27 mouse cellular contexts compared by ENCODE assay signal in genomic region chr9:45103211-45103979, GRCm38 (mm10). TPM values are rescaled to one million over a fixed set of nuclear protein-coding genes. Genes with fewer than 3 reads are reported as not detected.
DNase-seq lines count a peak whose midpoint lies in the region; ATAC-seq and TF ChIP-seq lines count a peak whose summit lies in the region.
"Had no signal": no experiment of that assay in that cellular context is flagged by ENCODE, and none has a peak within 500 bp of the region (broad histone marks: within the 10 kb centered on the region; RNA-seq: fewer than 3 reads in every experiment).

No protein-coding gene starts in this region.

- H3K4me3 ChIP-seq in kidney, embryonic 15.5 days (replicated peaks): no peak overlapping the region
- peak overlapping the region; percentile 42 for H3K4me3 ChIP-seq in intestine, postnatal 0 days (ENCODE audit: low read depth, low read length)
- no peak overlapping the region for H3K4me3 ChIP-seq in stomach, embryonic 16.5 days (replicated peaks; ENCODE audit: low read length)
- H3K4me3 ChIP-seq: embryonic facial prominence, embryonic 13.5 days; erythroblast, embryonic 14.5 days; forebrain, embryonic 15.5 days; limb, embryonic 13.5 days; midbrain, embryonic 15.5 days; neural tube, embryonic 13.5 days had no signal

- H3K27me3 ChIP-seq in kidney, embryonic 15.5 days: no peaks in the 10 kb centered on the region
- H3K27me3 ChIP-seq in intestine, postnatal 0 days (replicated peaks; ENCODE audit: control insufficient read depth, insufficient read depth, low read length): no peaks in the 10 kb centered on the region
- no peaks in the 10 kb centered on the region for H3K27me3 ChIP-seq in stomach, embryonic 16.5 days (ENCODE audit: control insufficient read depth, insufficient read depth, low read length)
- H3K27me3 ChIP-seq: embryonic facial prominence, embryonic 13.5 days; forebrain, embryonic 15.5 days; limb, embryonic 13.5 days; midbrain, embryonic 15.5 days; neural tube, embryonic 13.5 days had no signal

- H3K27ac ChIP-seq in kidney, embryonic 15.5 days: no peak overlapping the region
- peak overlapping the region; percentile 85 for H3K27ac ChIP-seq in intestine, postnatal 0 days (ENCODE audit: low read depth, low read length)
- peak overlapping the region; percentile 64 for H3K27ac ChIP-seq in stomach, embryonic 16.5 days (ENCODE audit: low read length)
- H3K27ac ChIP-seq: embryonic facial prominence, embryonic 13.5 days; forebrain, embryonic 15.5 days; limb, embryonic 13.5 days; liver, embryonic 14.5 days; midbrain, embryonic 15.5 days; neural tube, embryonic 13.5 days had no signal

- H3K36me3 ChIP-seq in kidney, embryonic 15.5 days: no peaks in the 10 kb centered on the region
- H3K36me3 ChIP-seq in intestine, postnatal 0 days (ENCODE audit: control insufficient read depth, insufficient read depth): no peaks in the 10 kb centered on the region
- no peaks in the 10 kb centered on the region for H3K36me3 ChIP-seq in stomach, embryonic 16.5 days (ENCODE audit: control insufficient read depth, insufficient read depth, low read length)
- H3K36me3 ChIP-seq: embryonic facial prominence, embryonic 13.5 days; forebrain, embryonic 15.5 days; limb, embryonic 13.5 days; midbrain, embryonic 15.5 days; neural tube, embryonic 13.5 days had no signal

- H3K4me2 ChIP-seq in kidney, embryonic 15.5 days: no peak overlapping the region
- H3K4me2 ChIP-seq in intestine, postnatal 0 days (replicated peaks; ENCODE audit: low read depth): peak overlapping the region; percentile 57
- H3K4me2 ChIP-seq in stomach, embryonic 16.5 days (ENCODE audit: low read depth, low read length): peak overlapping the region; percentile 9; the same call in 1 of the 2 replicates
- H3K4me2 ChIP-seq: embryonic facial prominence, embryonic 13.5 days; forebrain, embryonic 15.5 days; limb, embryonic 13.5 days; lung, embryonic 14.5 days; midbrain, embryonic 15.5 days; neural tube, embryonic 13.5 days had no signal

- no peaks in the 10 kb centered on the region for H3K9me3 ChIP-seq in kidney, embryonic 15.5 days (replicated peaks)
- H3K9me3 ChIP-seq in intestine, postnatal 0 days (ENCODE audit: control insufficient read depth): no peaks in the 10 kb centered on the region
- H3K9me3 ChIP-seq in stomach, embryonic 16.5 days (replicated peaks; ENCODE audit: control insufficient read depth, low read length): no peaks in the 10 kb centered on the region
- H3K9me3 ChIP-seq: embryonic facial prominence, embryonic 13.5 days; forebrain, embryonic 15.5 days; limb, embryonic 13.5 days; midbrain, embryonic 15.5 days; neural tube, embryonic 13.5 days had no signal

- peak; percentile 5 for DNase-seq in adrenal gland, adult 2 months
- DNase-seq in adrenal gland, postnatal 25 days: no peak
- no peak for DNase-seq in kidney, adult 18-20 months
- DNase-seq in retina, embryonic 14.5 days (ENCODE audit: low spot score): no peak
- DNase-seq in urinary bladder, postnatal 10 days (ENCODE audit: low spot score): no peak
- DNase-seq: cerebellum, adult 11-12 months; cerebellum, postnatal 10 days; gastrocnemius, postnatal 10 days; heart, adult 18-20 months; kidney, postnatal 36 days; layer of hippocampus, postnatal 36 days; lung, embryonic 14.5 days; lung, postnatal 4 days; right cerebral cortex, postnatal 4 days had no signal

- WGBS in kidney, embryonic 15.5 days: 49% methylated on average over 11 of the region's 11 CpGs
- WGBS in intestine, postnatal 0 days: 26% methylated on average over 11 of the region's 11 CpGs
- WGBS in stomach, embryonic 16.5 days: 49% methylated on average over 11 of the region's 11 CpGs

- H3K9ac ChIP-seq in kidney, embryonic 15.5 days: no peak overlapping the region
- no peak overlapping the region for H3K9ac ChIP-seq in intestine, postnatal 0 days (ENCODE audit: low read depth, low read length)
- no peak overlapping the region for H3K9ac ChIP-seq in stomach, embryonic 16.5 days (ENCODE audit: low read length)
- H3K9ac ChIP-seq: embryonic facial prominence, embryonic 13.5 days; forebrain, embryonic 15.5 days; limb, embryonic 13.5 days; liver, embryonic 14.5 days; lung, embryonic 14.5 days; midbrain, embryonic 15.5 days; neural tube, embryonic 13.5 days had no signal

- no peaks in the 10 kb centered on the region for H3K4me1 ChIP-seq in kidney, embryonic 15.5 days
- H3K4me1 ChIP-seq in intestine, postnatal 0 days (replicated peaks; ENCODE audit: control insufficient read depth, insufficient read depth, low read length): peaks cover 11% of the 10 kb centered on the region
- H3K4me1 ChIP-seq in stomach, embryonic 16.5 days (ENCODE audit: control insufficient read depth, insufficient read depth, low read length): no peaks in the 10 kb centered on the region
- H3K4me1 ChIP-seq: embryonic facial prominence, embryonic 13.5 days; forebrain, embryonic 15.5 days; midbrain, embryonic 15.5 days; neural tube, embryonic 13.5 days had no signal

- 0 out of 2 replicates have a peak, but pooled peaks have one; percentile 18 for ATAC-seq in kidney, embryonic 15.5 days (replicated peaks; ENCODE audit: low FRiP score)
- peak; percentile 83 for ATAC-seq in intestine, postnatal 0 days
- peak; percentile 85; the same call in 1 of the 2 replicates for ATAC-seq in stomach, embryonic 16.5 days (ENCODE audit: insufficient read depth, low FRiP score)
- ATAC-seq: forebrain, embryonic 15.5 days; midbrain, embryonic 15.5 days had no signal

- no peak for TF ChIP-seq CTCF in intestine, postnatal 0 days (IDR thresholded peaks at IDR 0.05; ENCODE audit: low read depth)

RNA-seq across cellular contexts. Expression of gene Scn2b, which starts 14.2 kb away (rescaled TPM):
- total RNA-seq in adrenal gland, adult 2 months (2021): 10 to 100 TPM; 10.4 to 13.5 TPM
- polyA plus RNA-seq in adrenal gland, adult 2 months (2012; rRNA removed): 2.0 and 2.2 TPM in 2 replicates
- 9.4 and 11.0 TPM in 2 replicates for total RNA-seq in adrenal gland, postnatal 25 days (2021)
- 4.6 and 5.4 TPM in 2 replicates for polyA plus RNA-seq in kidney, embryonic 15.5 days (2015; fragmentation: Nextera tagmentation; extraction: Ambion mirVana)
- 0.96 and 1.1 TPM in 2 replicates for polyA plus RNA-seq in intestine, postnatal 0 days (2015; fragmentation: Nextera tagmentation; extraction: Ambion mirVana)
- polyA plus RNA-seq in stomach, embryonic 16.5 days (2015; fragmentation: Nextera tagmentation; extraction: Ambion mirVana): 3.0 and 3.5 TPM in 2 replicates
- total RNA-seq: megakaryocyte-erythroid progenitor cell, adult 5-6 weeks had no signal
- polyA plus RNA-seq: erythroblast, embryonic 14.5 days had no signal

RNA-seq across cellular contexts. Expression of gene Jaml, which starts 24.4 kb away (rescaled TPM):
- 1 to 10 TPM; 1.0 to 2.9 TPM for total RNA-seq in adrenal gland, adult 2 months (2021)
- 0.06 and 0.08 TPM in 2 replicates for polyA plus RNA-seq in adrenal gland, adult 2 months (2012; rRNA removed)
- 1.1 and 2.6 TPM in 2 replicates for total RNA-seq in adrenal gland, postnatal 25 days (2021)
- polyA plus RNA-seq in kidney, embryonic 15.5 days (2015; fragmentation: Nextera tagmentation; extraction: Ambion mirVana): 0.19 and 0.42 TPM in 2 replicates
- polyA plus RNA-seq in intestine, postnatal 0 days (2015; fragmentation: Nextera tagmentation; extraction: Ambion mirVana): 221 and 255 TPM in 2 replicates
- 19.0 and 19.7 TPM in 2 replicates for polyA plus RNA-seq in stomach, embryonic 16.5 days (2015; fragmentation: Nextera tagmentation; extraction: Ambion mirVana)
- polyA plus RNA-seq: embryonic facial prominence, embryonic 13.5 days; erythroblast, embryonic 14.5 days; kidney, embryonic 14.5 days; testis, adult 2 months had no signal

RNA-seq across cellular contexts. Expression of gene Scn4b, which starts 34.8 kb away (rescaled TPM):
- total RNA-seq in adrenal gland, adult 2 months (2021): 1 to 10 TPM in 1 of 2 experiments, under 1 TPM in 1; 0.46 to 1.0 TPM
- 0.18 and 0.51 TPM in 2 replicates for polyA plus RNA-seq in adrenal gland, adult 2 months (2012; rRNA removed)
- 0.24 and 0.49 TPM in 2 replicates for total RNA-seq in adrenal gland, postnatal 25 days (2021)
- polyA plus RNA-seq in kidney, embryonic 15.5 days (2015; fragmentation: Nextera tagmentation; extraction: Ambion mirVana): 0.51 and 0.62 TPM in 2 replicates
- polyA plus RNA-seq in intestine, postnatal 0 days (2015; fragmentation: Nextera tagmentation; extraction: Ambion mirVana): 0.04 TPM in 1 of 2 replicates, not detected in the other
- 0.37 and 0.54 TPM in 2 replicates for polyA plus RNA-seq in stomach, embryonic 16.5 days (2015; fragmentation: Nextera tagmentation; extraction: Ambion mirVana)
- polyA plus RNA-seq: erythroblast, embryonic 14.5 days; lung, embryonic 14.5 days had no signal

RNA-seq across cellular contexts. Expression of gene Mpzl3, which starts 48.4 kb away (rescaled TPM):
- 10 to 100 TPM in 1 of 2 experiments, 1 to 10 TPM in 1; 6.2 to 13.3 TPM for total RNA-seq in adrenal gland, adult 2 months (2021)
- polyA plus RNA-seq in adrenal gland, adult 2 months (2012; rRNA removed): 0.99 and 1.3 TPM in 2 replicates
- total RNA-seq in adrenal gland, postnatal 25 days (2021): 6.0 and 6.8 TPM in 2 replicates
- 2.7 and 3.0 TPM in 2 replicates for polyA plus RNA-seq in kidney, embryonic 15.5 days (2015; fragmentation: Nextera tagmentation; extraction: Ambion mirVana)
- polyA plus RNA-seq in intestine, postnatal 0 days (2015; fragmentation: Nextera tagmentation; extraction: Ambion mirVana): 6.5 and 7.5 TPM in 2 replicates
- 15.7 and 24.6 TPM in 2 replicates for polyA plus RNA-seq in stomach, embryonic 16.5 days (2015; fragmentation: Nextera tagmentation; extraction: Ambion mirVana)
- total RNA-seq: megakaryocyte-erythroid progenitor cell, adult 5-6 weeks had no signal
- polyA plus RNA-seq: erythroblast, embryonic 14.5 days had no signal

Comparison
In these comparisons a context has a peak if more than half of its experiments do, and no peak if none do; other contexts are left out.
1. ATAC-seq: peak in every context shown above with its lines; median percentile 85 in stomach, embryonic 16.5 days; 83 in intestine, postnatal 0 days; 18 in kidney, embryonic 15.5 days.
2. RNA of gene Jaml, which starts 24.4 kb away (polyA plus RNA-seq): 221 to 255 TPM in intestine, postnatal 0 days and 19.0 to 19.7 TPM in stomach, embryonic 16.5 days; 0.19 to 0.42 TPM in kidney, embryonic 15.5 days and 0.06 to 0.08 TPM in adrenal gland, adult 2 months; every median in the first group is over 10 times any median in the second.